Mouse (Mus musculus): Measurements from ENCODE around the gene Srcap. TPM values are rescaled to one million over a fixed set of nuclear protein-coding genes. Genes with fewer than 3 reads are reported as not detected.

Gene Srcap
- polyA plus RNA-seq, 1 experiment from 2014 or later: 7.7 TPM

- 92% methylated on average over 11 of the region's 11 CpGs for WGBS (ENCODE audit: insufficient replicate concordance)
- no peaks in the 10 kb centered on the region for H3K27me3 ChIP-seq (ENCODE audit: insufficient read depth, low read length)
- no peak for TF ChIP-seq EP300 (IDR thresholded peaks at IDR 0.05; ENCODE audit: low read depth)
- TF ChIP-seq CTCF (IDR thresholded peaks at IDR 0.05; ENCODE audit: low read depth): no peak
- no peak overlapping the region for H3K4me3 ChIP-seq (ENCODE audit: low read depth, low read length)
- ATAC-seq: no peak
- no peak overlapping the region for H3K4me2 ChIP-seq (ENCODE audit: low read depth, low read length)
- H3K9ac ChIP-seq (replicated peaks): no peak overlapping the region
- H3K4me1 ChIP-seq (ENCODE audit: insufficient read depth): no peaks in the 10 kb centered on the region
- H3K36me3 ChIP-seq (replicated peaks; ENCODE audit: insufficient read depth, low read length): peaks cover 59% of the 10 kb centered on the region
- no peaks in the 10 kb centered on the region for H3K9me3 ChIP-seq (ENCODE audit: low read length)
- no peak for DNase-seq
- H3K27ac ChIP-seq (ENCODE audit: low read depth): no peak overlapping the region
Observed at GRCm38 (mm10) chr7:127560580-127560979, 48.8 kb downstream of the Srcap start.

- ATAC-seq: no peak
- Histone ChIP-seq H3K9me3 (ENCODE audit: low read length) (no peaks in the 10 kb centered on the region), H3K36me3 (replicated peaks; ENCODE audit: insufficient read depth, low read length) (peaks cover 60% of the 10 kb centered on the region)
Observed at GRCm38 (mm10) chr7:127561340-127561858, 49.6 kb downstream of the Srcap start, which contains the start of gene Tmem265. Gene Tmem265 (plus strand): TSS chr7:127561390.

GRCm38 (mm10) chr7:127564381-127565150, 52.8 kb downstream of the Srcap start:
- Histone ChIP-seq H3K9me3 (ENCODE audit: low read length) (no peaks in the 10 kb centered on the region), H3K4me2 (ENCODE audit: low read depth, low read length) (no peak overlapping the region), H3K36me3 (replicated peaks; ENCODE audit: insufficient read depth, low read length) (peaks cover 37% of the 10 kb centered on the region), H3K9ac (replicated peaks) (no peak overlapping the region), H3K27me3 (ENCODE audit: insufficient read depth, low read length) (no peaks in the 10 kb centered on the region), H3K4me1 (ENCODE audit: insufficient read depth) (no peaks in the 10 kb centered on the region), H3K4me3 (ENCODE audit: low read depth, low read length) (no peak overlapping the region), H3K27ac (ENCODE audit: low read depth) (no peak overlapping the region)
- ATAC-seq: no peak
- 81% methylated on average over 6 of the region's 6 CpGs for WGBS (ENCODE audit: insufficient replicate concordance)
- TF ChIP-seq CTCF (IDR thresholded peaks at IDR 0.05; ENCODE audit: low read depth): no peak
- TF ChIP-seq EP300 (IDR thresholded peaks at IDR 0.05; ENCODE audit: low read depth): no peak
- DNase-seq: no peak

More at GRCm38 (mm10) chr7:127561340-127561858, 49.6 kb downstream of the Srcap start, which contains the start of gene Tmem265:
- no peaks in the 10 kb centered on the region for H3K27me3 ChIP-seq (ENCODE audit: insufficient read depth, low read length)
- H3K4me3 ChIP-seq (ENCODE audit: low read depth, low read length): no peak within 1 kb of the TSS
- no peaks in the 10 kb centered on the region for H3K4me1 ChIP-seq (ENCODE audit: insufficient read depth)
- 89% methylated on average over 5 of the region's 5 CpGs for WGBS (ENCODE audit: insufficient replicate concordance)
- no peak within 1 kb of the TSS for H3K27ac ChIP-seq (ENCODE audit: low read depth)
- TF ChIP-seq EP300 (IDR thresholded peaks at IDR 0.05; ENCODE audit: low read depth): no peak
- TF ChIP-seq CTCF (IDR thresholded peaks at IDR 0.05; ENCODE audit: low read depth): no peak
- no peak within 1 kb of the TSS for H3K9ac ChIP-seq (replicated peaks)
- DNase-seq: no peak
- H3K4me2 ChIP-seq (ENCODE audit: low read depth, low read length): no peak within 1 kb of the TSS

- ATAC-seq (peak; percentile 97), DNase-seq (peak; percentile 90)
- Histone ChIP-seq H3K4me1 (ENCODE audit: insufficient read depth) (peaks cover 18% of the 10 kb centered on the region), H3K36me3 (replicated peaks; ENCODE audit: insufficient read depth, low read length) (peaks cover 14% of the 10 kb centered on the region), H3K4me2 (ENCODE audit: low read depth, low read length) (peak within 1 kb of the TSS; percentile 97), H3K9me3 (ENCODE audit: low read length) (no peaks in the 10 kb centered on the region), H3K27me3 (ENCODE audit: insufficient read depth, low read length) (no peaks in the 10 kb centered on the region), H3K9ac (replicated peaks) (peak within 1 kb of the TSS; percentile 89), H3K27ac (ENCODE audit: low read depth) (peak within 1 kb of the TSS; percentile 86), H3K4me3 (ENCODE audit: low read depth, low read length) (peak within 1 kb of the TSS; percentile 85)
- WGBS (ENCODE audit: insufficient replicate concordance): under 1% methylated on average over 17 of the region's 17 CpGs
- TF ChIP-seq CTCF (IDR thresholded peaks at IDR 0.05; ENCODE audit: low read depth) (no peak), EP300 (IDR thresholded peaks at IDR 0.05; ENCODE audit: low read depth) (peak; percentile 61)
Observed at GRCm38 (mm10) chr7:127572895-127573471, 61.2 kb downstream of the Srcap start, which contains the start of gene Phkg2. Gene Phkg2 (plus strand): TSS chr7:127573340.

- Histone ChIP-seq H3K9ac (replicated peaks) (peak overlapping the region; percentile 89), H3K4me2 (ENCODE audit: low read depth, low read length) (peak overlapping the region; percentile 97), H3K9me3 (ENCODE audit: low read length) (no peaks in the 10 kb centered on the region), H3K36me3 (replicated peaks; ENCODE audit: insufficient read depth, low read length) (peaks cover 18% of the 10 kb centered on the region), H3K27ac (ENCODE audit: low read depth) (peak overlapping the region; percentile 86), H3K4me1 (ENCODE audit: insufficient read depth) (peaks cover 18% of the 10 kb centered on the region), H3K4me3 (ENCODE audit: low read depth, low read length) (peak overlapping the region; percentile 85), H3K27me3 (ENCODE audit: insufficient read depth, low read length) (no peaks in the 10 kb centered on the region)
- ATAC-seq: peak; percentile 35
- no peak for TF ChIP-seq CTCF (IDR thresholded peaks at IDR 0.05; ENCODE audit: low read depth)
- TF ChIP-seq EP300 (IDR thresholded peaks at IDR 0.05; ENCODE audit: low read depth): no peak
- 2% methylated on average over 26 of the region's 28 CpGs for WGBS (ENCODE audit: insufficient replicate concordance)
- DNase-seq: no peak
Observed at GRCm38 (mm10) chr7:127573503-127574008, 61.8 kb downstream of the Srcap start.

GRCm38 (mm10) chr7:127574115-127574514, 62.3 kb downstream of the Srcap start:
- Histone ChIP-seq H3K4me1 (ENCODE audit: insufficient read depth) (peaks cover 18% of the 10 kb centered on the region), H3K9me3 (ENCODE audit: low read length) (no peaks in the 10 kb centered on the region), H3K4me3 (ENCODE audit: low read depth, low read length) (peak overlapping the region; percentile 85), H3K27ac (ENCODE audit: low read depth) (peak overlapping the region; percentile 86), H3K4me2 (ENCODE audit: low read depth, low read length) (peak overlapping the region; percentile 97), H3K9ac (replicated peaks) (peak overlapping the region; percentile 89), H3K36me3 (replicated peaks; ENCODE audit: insufficient read depth, low read length) (peaks cover 18% of the 10 kb centered on the region), H3K27me3 (ENCODE audit: insufficient read depth, low read length) (no peaks in the 10 kb centered on the region)
- WGBS (ENCODE audit: insufficient replicate concordance): 11% methylated on average over 7 of the region's 7 CpGs
- ATAC-seq: no peak
- no peak for TF ChIP-seq EP300 (IDR thresholded peaks at IDR 0.05; ENCODE audit: low read depth)
- no peak for TF ChIP-seq CTCF (IDR thresholded peaks at IDR 0.05; ENCODE audit: low read depth)
- DNase-seq: no peak
